Mouse (Mus musculus): ENCODE measurements at regions not wholly inside any gene's neighbourhood (a gene's known extent, or its start where the extent isn't known, plus 50 kb on each side); places are given as distances from the start of the nearest gene placed in this dataset.

DNA sequence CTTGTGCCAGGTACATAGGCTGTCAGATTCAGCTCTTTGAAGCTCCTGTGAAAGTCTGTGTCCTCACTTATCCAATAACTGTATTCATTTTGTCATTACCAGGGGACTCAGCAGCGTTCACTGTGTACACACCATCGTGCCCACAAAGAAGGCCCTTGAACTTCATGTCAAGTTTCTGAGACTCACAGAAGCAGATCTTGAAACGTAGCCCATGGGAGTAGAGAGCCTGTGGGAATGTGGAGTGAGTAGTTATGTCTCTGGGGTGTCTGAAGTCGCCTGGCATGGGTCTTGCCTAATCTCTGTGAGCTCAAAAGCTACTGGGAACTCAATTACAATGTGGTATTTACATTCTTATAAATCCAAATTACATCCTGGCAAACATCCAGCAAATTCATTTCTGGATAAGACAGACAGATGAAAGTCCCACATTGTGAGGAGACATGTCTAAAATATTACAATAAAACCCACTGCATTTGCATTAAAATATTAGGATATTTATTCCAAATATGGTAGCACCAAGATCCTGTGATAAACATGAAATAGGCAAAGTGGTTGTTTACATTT, 53.2 kb upstream of the Myocd start:
- Histone ChIP-seq H3K4me1 (ENCODE audit: control insufficient read depth, insufficient read depth, low read length) (peaks cover 29% of the 10 kb centered on the region), H3K27ac (ENCODE audit: low read length) (peak overlapping the region; percentile 68), H3K4me3 (ENCODE audit: low read length) (no peak overlapping the region), H3K9me3 (replicated peaks; ENCODE audit: control insufficient read depth, low read length) (no peaks in the 10 kb centered on the region), H3K27me3 (ENCODE audit: control insufficient read depth, insufficient read depth, low read length) (no peaks in the 10 kb centered on the region), H3K4me2 (ENCODE audit: low read depth, low read length) (no peak overlapping the region), H3K9ac (ENCODE audit: low read length) (no peak overlapping the region), H3K36me3 (ENCODE audit: control insufficient read depth, insufficient read depth) (no peaks in the 10 kb centered on the region)
- 43% methylated on average over 4 of the region's 4 CpGs for WGBS
- ATAC-seq (replicated peaks; ENCODE audit: extremely low read depth, insufficient read depth, low FRiP score), result no peak
